Mouse (Mus musculus) kidney, postnatal 10 days (tissue): Measurements from ENCODE around the gene Snx6.

Experiments used
- DNase-seq: peaks from one replicate; pipeline ENCODE4 v3.0.0; 2021; ENCODE audit warnings: mixed read lengths

The Snx6 gene

GRCm38 (mm10) chr12:54697791-54698250 is 97.7 kb downstream of the Snx6 start:
- DNase-seq, result no peak

DNA sequence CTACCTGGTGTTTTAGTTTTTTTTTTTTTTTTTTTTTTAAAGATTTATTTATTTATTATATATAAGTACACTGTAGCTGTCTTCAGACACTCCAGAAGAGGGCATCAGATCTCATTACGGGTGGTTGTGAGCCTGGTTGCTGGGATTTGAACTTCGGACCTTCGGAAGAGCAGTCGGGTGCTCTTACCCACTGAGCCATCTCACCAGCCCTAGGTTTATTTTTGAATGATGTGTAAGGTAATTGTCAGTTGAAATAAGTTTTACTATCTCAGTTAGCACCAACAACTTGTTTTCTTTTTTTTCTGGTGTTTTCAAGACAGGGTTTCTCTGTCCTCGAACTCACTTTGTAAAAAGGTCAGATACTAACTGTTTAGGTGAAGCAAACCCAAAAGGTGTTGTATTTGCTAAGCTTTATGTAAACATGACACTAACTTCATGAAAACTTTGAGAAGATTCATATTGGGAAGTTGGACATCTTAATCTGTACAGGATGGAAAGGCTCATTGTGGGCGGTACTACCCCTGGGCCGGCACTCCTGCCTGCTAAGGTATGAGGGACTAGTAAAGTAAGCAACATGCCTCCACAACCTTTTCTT is 98.4 kb downstream of the Snx6 start:
- no peak for DNase-seq
